Mouse (Mus musculus): ENCODE data around the gene Kpna2.

Kpna2 gene

GRCm38 (mm10) chr11:106980455-106980854, 18.9 kb downstream of the Kpna2 start:
- DNase-seq = peak; percentile 91

- DNase-seq = peak; percentile 73
Measured at GRCm38 (mm10) chr11:106976194-106976593, 23.1 kb downstream of the Kpna2 start.

GRCm38 (mm10) chr11:106975419-106976177, 23.7 kb downstream of the Kpna2 start:
- no peak for DNase-seq

GRCm38 (mm10) chr11:106974440-106974839, 24.9 kb downstream of the Kpna2 start:
- no peak for DNase-seq

GRCm38 (mm10) chr11:106973016-106973415, 26.3 kb downstream of the Kpna2 start:
- DNase-seq = no peak

- no peak for DNase-seq
Measured at GRCm38 (mm10) chr11:106969798-106970197, 29.5 kb downstream of the Kpna2 start.

- DNase-seq = peak; percentile 84
Measured at GRCm38 (mm10) chr11:106967630-106968029, 31.7 kb downstream of the Kpna2 start.

GRCm38 (mm10) chr11:106965881-106966280, 33.5 kb downstream of the Kpna2 start:
- DNase-seq = no peak

GRCm38 (mm10) chr11:106962310-106962709, 37.0 kb downstream of the Kpna2 start:
- DNase-seq = no peak

- peak; percentile 80 for DNase-seq
Measured at GRCm38 (mm10) chr11:106961471-106962081, 37.8 kb downstream of the Kpna2 start.

GRCm38 (mm10) chr11:106959121-106959520, 40.2 kb downstream of the Kpna2 start:
- no peak for DNase-seq

GRCm38 (mm10) chr11:106958407-106959071, 40.8 kb downstream of the Kpna2 start:
- no peak for DNase-seq

GRCm38 (mm10) chr11:106957271-106957980, 41.9 kb downstream of the Kpna2 start:
- peak; percentile 93 for DNase-seq

- DNase-seq = no peak
Measured at GRCm38 (mm10) chr11:106954566-106954965, 44.8 kb downstream of the Kpna2 start.

- no peak for DNase-seq
Measured at GRCm38 (mm10) chr11:106954116-106954515, 45.2 kb downstream of the Kpna2 start.
